Mouse (Mus musculus): ENCODE measurements around the gene Chst11. TPM values are rescaled to one million over a fixed set of nuclear protein-coding genes. Genes with fewer than 3 reads are reported as not detected.

Gene Chst11
- total and polyA plus RNA-seq, 2 experiments from 2014 or later, result 0.57 to 6.6 TPM

- H3K9me3 ChIP-seq (replicated peaks; ENCODE audit: control insufficient read depth, low read length), result no peaks in the 10 kb centered on the region
- ATAC-seq (ENCODE audit: insufficient read depth, low read depth) (no peak), DNase-seq (ENCODE audit: low spot score) (no peak)
- H3K36me3 ChIP-seq (replicated peaks; ENCODE audit: control insufficient read depth, insufficient read depth, low read length), result no peaks in the 10 kb centered on the region
- H3K27me3 ChIP-seq (ENCODE audit: control insufficient read depth, insufficient read depth, low read length), result no peaks in the 10 kb centered on the region
- no peak overlapping the region for H3K9ac ChIP-seq (replicated peaks; ENCODE audit: low read depth, low read length)
- H3K4me1 ChIP-seq (ENCODE audit: control insufficient read depth, insufficient read depth), result 0 out of 2 replicates have a peak, but pooled peaks cover 8% of the 10 kb centered on the region
- WGBS, result 93% methylated on average over 8 of the region's 8 CpGs
- no peak overlapping the region for H3K4me2 ChIP-seq (ENCODE audit: low read depth, low read length)
- no peak overlapping the region for H3K4me3 ChIP-seq (ENCODE audit: low read depth, low read length)
- TF ChIP-seq EP300 (IDR thresholded peaks at IDR 0.05; ENCODE audit: low read depth) (no peak), CTCF (IDR thresholded peaks at IDR 0.05; ENCODE audit: low read depth) (no peak)
- H3K27ac ChIP-seq (ENCODE audit: low read depth), result no peak overlapping the region
Observed at GRCm38 (mm10) chr10:83090185-83090584, 104.9 kb downstream of the Chst11 start.

- Histone ChIP-seq H3K9ac (replicated peaks; ENCODE audit: low read depth, low read length) (no peak overlapping the region), H3K4me3 (ENCODE audit: low read depth, low read length) (no peak overlapping the region), H3K4me1 (ENCODE audit: control insufficient read depth, insufficient read depth) (peaks cover 20% of the 10 kb centered on the region; the same call in 1 of the 2 replicates), H3K4me2 (ENCODE audit: low read depth, low read length) (no peak overlapping the region), H3K9me3 (replicated peaks; ENCODE audit: control insufficient read depth, low read length) (no peaks in the 10 kb centered on the region), H3K27ac (ENCODE audit: low read depth) (no peak overlapping the region), H3K36me3 (replicated peaks; ENCODE audit: control insufficient read depth, insufficient read depth, low read length) (no peaks in the 10 kb centered on the region), H3K27me3 (ENCODE audit: control insufficient read depth, insufficient read depth, low read length) (no peaks in the 10 kb centered on the region)
- no peak for TF ChIP-seq EP300 (IDR thresholded peaks at IDR 0.05; ENCODE audit: low read depth)
- no peak for TF ChIP-seq CTCF (IDR thresholded peaks at IDR 0.05; ENCODE audit: low read depth)
- WGBS, result 75% methylated on average over 6 of the region's 6 CpGs
- no peak for ATAC-seq (ENCODE audit: insufficient read depth, low read depth)
- no peak for DNase-seq (ENCODE audit: low spot score)
Observed at GRCm38 (mm10) chr10:83093705-83094104, 108.4 kb downstream of the Chst11 start.

DNA sequence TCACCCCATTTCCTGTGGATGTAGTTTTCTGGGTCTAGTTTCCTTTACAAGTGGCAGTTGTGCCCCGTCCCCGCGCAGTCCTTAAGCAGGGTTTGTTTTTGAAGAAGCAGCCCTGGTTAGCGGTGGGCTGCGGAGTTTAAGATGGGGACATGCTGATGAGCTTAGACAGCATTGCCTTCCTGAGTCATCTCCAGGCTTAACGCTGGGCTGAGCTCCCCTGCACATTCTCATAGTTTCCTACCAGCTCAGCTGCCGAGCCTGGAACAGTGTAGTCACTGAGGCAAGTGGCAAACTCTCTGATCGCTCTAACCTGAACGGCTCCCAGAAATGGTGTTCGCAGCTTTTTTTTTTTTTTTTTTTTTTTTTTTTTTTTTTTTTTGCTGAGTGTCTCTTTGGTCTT lies 109.0 kb downstream of the Chst11 start:
- Histone ChIP-seq H3K4me1 (ENCODE audit: control insufficient read depth, insufficient read depth) (peaks cover 15% of the 10 kb centered on the region; the same call in 1 of the 2 replicates), H3K4me3 (ENCODE audit: low read depth, low read length) (no peak overlapping the region), H3K27me3 (ENCODE audit: control insufficient read depth, insufficient read depth, low read length) (no peaks in the 10 kb centered on the region), H3K27ac (ENCODE audit: low read depth) (no peak overlapping the region), H3K9me3 (replicated peaks; ENCODE audit: control insufficient read depth, low read length) (no peaks in the 10 kb centered on the region), H3K9ac (replicated peaks; ENCODE audit: low read depth, low read length) (no peak overlapping the region), H3K4me2 (ENCODE audit: low read depth, low read length) (no peak overlapping the region), H3K36me3 (replicated peaks; ENCODE audit: control insufficient read depth, insufficient read depth, low read length) (no peaks in the 10 kb centered on the region)
- ATAC-seq (ENCODE audit: insufficient read depth, low read depth) (no peak), DNase-seq (ENCODE audit: low spot score) (no peak)
- WGBS, result 66% methylated on average over 10 of the region's 10 CpGs
- TF ChIP-seq CTCF (IDR thresholded peaks at IDR 0.05; ENCODE audit: low read depth), result no peak
- no peak for TF ChIP-seq EP300 (IDR thresholded peaks at IDR 0.05; ENCODE audit: low read depth)

DNA sequence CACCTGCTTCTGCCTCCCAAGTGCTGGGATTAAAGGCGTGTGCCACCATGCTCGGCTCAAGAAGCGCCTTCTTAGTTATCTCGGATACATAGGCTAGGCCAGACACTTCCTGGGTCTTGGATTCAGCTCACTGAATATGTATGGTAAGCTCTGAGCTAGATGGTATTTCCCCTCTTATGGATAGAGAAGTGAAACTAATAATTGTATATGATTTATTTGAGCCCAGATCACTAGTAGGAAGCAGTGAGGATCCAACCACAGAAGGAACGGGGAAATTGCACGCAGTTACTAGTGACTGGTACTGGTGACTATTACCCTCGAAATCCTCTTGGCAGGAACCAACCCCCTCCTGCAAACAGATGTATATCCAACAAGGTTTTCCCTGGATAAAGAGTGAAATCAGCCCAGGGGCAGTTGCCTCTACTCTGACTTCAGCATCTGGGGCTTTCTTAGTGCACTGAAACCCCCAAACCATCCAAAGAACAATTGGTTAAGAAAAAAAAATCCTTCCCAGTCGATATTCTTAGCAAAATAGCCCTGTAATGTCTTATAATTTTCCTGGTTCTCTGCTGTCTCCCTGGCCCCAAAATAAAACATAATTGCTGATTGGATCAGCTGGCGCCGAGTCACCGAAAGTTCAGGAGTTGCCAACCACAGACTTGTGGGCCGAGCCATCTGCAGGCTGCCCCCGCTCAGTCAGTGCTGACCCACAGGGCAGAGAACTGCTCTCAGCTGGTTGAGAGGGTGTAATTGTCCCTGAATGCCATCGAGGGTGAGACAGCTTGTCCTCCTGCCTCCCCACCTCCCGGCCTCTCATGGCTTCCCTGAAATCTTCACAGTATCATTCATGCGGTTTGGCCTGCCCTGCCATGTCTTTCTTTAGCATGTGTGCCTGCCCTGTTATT lies 109.8 kb downstream of the Chst11 start:
- Histone ChIP-seq H3K9me3 (replicated peaks; ENCODE audit: control insufficient read depth, low read length) (no peaks in the 10 kb centered on the region), H3K4me2 (ENCODE audit: low read depth, low read length) (no peak overlapping the region), H3K27me3 (ENCODE audit: control insufficient read depth, insufficient read depth, low read length) (no peaks in the 10 kb centered on the region), H3K4me3 (ENCODE audit: low read depth, low read length) (no peak overlapping the region), H3K27ac (ENCODE audit: low read depth) (peak overlapping the region; percentile 41; the same call in 1 of the 2 replicates), H3K4me1 (ENCODE audit: control insufficient read depth, insufficient read depth) (peaks cover 15% of the 10 kb centered on the region; the same call in 1 of the 2 replicates), H3K36me3 (replicated peaks; ENCODE audit: control insufficient read depth, insufficient read depth, low read length) (no peaks in the 10 kb centered on the region), H3K9ac (replicated peaks; ENCODE audit: low read depth, low read length) (no peak overlapping the region)
- TF ChIP-seq EP300 (IDR thresholded peaks at IDR 0.05; ENCODE audit: low read depth), result no peak
- TF ChIP-seq CTCF (IDR thresholded peaks at IDR 0.05; ENCODE audit: low read depth), result no peak
- DNase-seq (ENCODE audit: low spot score) (no peak), ATAC-seq (ENCODE audit: insufficient read depth, low read depth) (peak; percentile 35; the same call in 1 of the 2 replicates)
- 72% methylated on average over 16 of the region's 16 CpGs for WGBS

- no peak for DNase-seq (ENCODE audit: low spot score)
- H3K4me1 ChIP-seq (ENCODE audit: control insufficient read depth, insufficient read depth), result peaks cover 17% of the 10 kb centered on the region
- TF ChIP-seq EP300 (IDR thresholded peaks at IDR 0.05; ENCODE audit: low read depth), result no peak
- no peak for TF ChIP-seq CTCF (IDR thresholded peaks at IDR 0.05; ENCODE audit: low read depth)
- no peaks in the 10 kb centered on the region for H3K9me3 ChIP-seq (replicated peaks; ENCODE audit: control insufficient read depth, low read length)
- H3K4me2 ChIP-seq (ENCODE audit: low read depth, low read length), result no peak overlapping the region
- no peak overlapping the region for H3K4me3 ChIP-seq (ENCODE audit: low read depth, low read length)
- WGBS, result 63% methylated on average over 6 of the region's 6 CpGs
- peak; percentile 36; the same call in 1 of the 2 replicates for ATAC-seq (ENCODE audit: insufficient read depth, low read depth)
- H3K27ac ChIP-seq (ENCODE audit: low read depth), result no peak overlapping the region
- H3K27me3 ChIP-seq (ENCODE audit: control insufficient read depth, insufficient read depth, low read length), result no peaks in the 10 kb centered on the region
- H3K9ac ChIP-seq (replicated peaks; ENCODE audit: low read depth, low read length), result no peak overlapping the region
- no peaks in the 10 kb centered on the region for H3K36me3 ChIP-seq (replicated peaks; ENCODE audit: control insufficient read depth, insufficient read depth, low read length)
Observed at GRCm38 (mm10) chr10:83096257-83096656, 111.0 kb downstream of the Chst11 start.
